Mouse (Mus musculus): Measurements from ENCODE around the gene Rabgap1l.

DNA sequence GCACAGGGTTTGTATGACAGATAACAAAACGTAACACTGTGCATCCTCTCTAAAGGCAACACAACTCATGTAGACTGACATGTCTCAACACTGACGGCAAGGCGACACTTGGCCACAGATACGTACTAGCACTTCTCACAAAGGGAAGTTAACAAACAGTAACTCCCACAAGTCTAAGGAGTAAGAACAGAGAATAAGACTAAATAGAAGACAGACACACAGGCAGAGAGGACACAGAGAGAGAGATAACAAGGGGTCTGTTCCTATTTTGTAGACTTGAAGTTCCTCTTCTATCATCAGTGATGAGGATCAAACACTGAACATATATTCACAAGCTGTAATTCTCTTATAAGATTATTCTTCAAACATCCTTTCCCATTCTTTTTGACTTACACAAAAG, 216.9 kb downstream of the Rabgap1l start:
- no peak for TF ChIP-seq POLR2A (IDR thresholded peaks at IDR 0.05; ENCODE audit: extremely low read depth, insufficient read depth, low read length)
- no peak for TF ChIP-seq CTCF (IDR thresholded peaks at IDR 0.05; ENCODE audit: low read depth, low read length)
